Mouse (Mus musculus) left cerebral cortex, postnatal 10 days (tissue): ENCODE data around the gene Stk11. TPM values are rescaled to one million over a fixed set of nuclear protein-coding genes. Genes with fewer than 3 reads are reported as not detected.

Experiments
- DNase-seq, 2 experiments: peaks; one replicate each; pipeline ENCODE4 v3.0.0; 2021 to 2022; ENCODE audit warnings: low spot score in 2 of 2, mixed read lengths in 1 of 2; ENCODE audit errors: extremely low spot score in 1 of 2
- intact Hi-C: fragments of 180-260 bp; cut with DNase I; formaldehyde crosslinking; loops from one replicate; pipeline ENCODE4 v1.15.1; 2025
- total RNA-seq, 2 experiments: library from RNA; stranded (reverse); gene quantifications; 2 replicates each; pipeline ENCODE4 v1.2.3; 2021

The Stk11 gene
- total RNA-seq, 2 experiments from 2014 or later = 81.6 to 93.4 TPM

DNA sequence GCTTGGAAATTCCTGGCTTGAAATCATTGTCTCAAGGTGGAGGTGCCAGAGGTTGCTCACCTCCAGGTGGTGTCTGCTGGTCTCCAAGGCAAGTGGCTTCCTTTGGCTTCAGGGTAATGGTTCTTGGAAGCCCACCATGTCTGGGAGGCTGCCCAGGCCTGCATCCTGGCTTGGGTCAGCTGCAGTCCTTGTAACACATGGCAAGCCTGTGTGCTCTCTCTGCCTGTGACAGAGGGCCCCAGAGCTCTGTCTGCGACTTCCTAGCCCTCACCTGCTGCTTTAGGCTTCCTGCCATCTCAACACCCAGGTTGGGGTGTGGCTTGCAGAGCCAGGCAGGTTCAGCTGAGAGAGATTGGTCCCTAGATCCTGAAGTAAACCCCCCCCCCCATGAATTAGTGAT is 2.1 kb downstream of the Stk11 start:
- peak in 1 of 2 experiments; percentile 27 for DNase-seq
- intact Hi-C loops = loop anchor here (5.0 kb wide), 2 partner anchors 65 to 130 kb away; partner anchors contain the start of gene Cnn2

DNA sequence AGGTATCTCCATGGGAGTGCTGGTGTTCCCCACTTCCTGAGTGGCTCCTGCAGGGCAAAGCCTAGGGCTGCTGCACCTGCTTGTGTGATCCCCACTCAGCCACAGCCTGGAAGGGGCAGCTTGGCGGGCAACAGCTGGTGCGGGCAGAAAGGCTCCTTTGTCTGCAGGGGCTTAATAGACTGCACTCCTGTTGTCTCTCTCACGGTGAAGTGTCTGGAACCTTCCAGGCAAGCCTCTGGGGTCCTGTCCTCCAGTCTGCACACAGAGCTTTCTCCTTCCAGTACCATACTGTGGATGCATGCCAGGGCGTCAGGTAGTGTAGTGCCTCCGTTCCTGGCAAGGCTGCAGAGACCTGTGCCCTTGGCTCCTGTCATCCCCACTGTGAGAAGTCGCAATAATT is 2.9 kb downstream of the Stk11 start:
- intact Hi-C loops = loop anchor here (5.0 kb wide), 2 partner anchors 66 to 131 kb away; partner anchors contain the start of gene Cnn2

DNA sequence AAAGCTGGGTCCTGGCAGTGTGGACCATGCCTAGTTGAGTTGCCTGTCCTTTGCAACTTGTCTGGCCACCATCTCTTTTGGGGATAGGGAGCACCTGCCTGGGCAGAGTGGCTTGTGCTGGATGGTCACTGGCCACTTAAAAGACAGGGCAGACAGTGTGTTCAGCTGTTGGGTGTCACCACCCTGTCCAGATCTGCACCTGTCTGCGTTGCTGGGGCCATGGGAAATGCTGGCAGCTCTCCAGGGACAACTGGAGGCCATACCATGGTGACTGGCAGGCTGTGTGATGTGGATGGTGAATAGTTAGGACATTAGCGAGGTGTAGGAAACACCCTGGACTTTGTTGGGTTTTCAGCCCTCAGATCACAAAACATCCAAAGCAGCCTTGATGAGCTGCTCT is 4.5 kb downstream of the Stk11 start:
- peak in 1 of 2 experiments; percentile 27 for DNase-seq
- intact Hi-C loops = no loop called here

More for the DNA sequence above, 2.9 kb downstream of the Stk11 start:
- DNase-seq = peak in 1 of 2 experiments; percentile 37

GRCm38 (mm10) chr10:80121639-80122038 is 6.0 kb downstream of the Stk11 start:
- intact Hi-C loops = no loop called here
- no peak for DNase-seq

GRCm38 (mm10) chr10:80123932-80124562 is 8.4 kb downstream of the Stk11 start:
- DNase-seq = no peak
- intact Hi-C loops = no loop called here

- DNase-seq = no peak
- intact Hi-C loops = no loop called here
Measured at GRCm38 (mm10) chr10:80127920-80128319, 12.3 kb downstream of the Stk11 start.

DNA sequence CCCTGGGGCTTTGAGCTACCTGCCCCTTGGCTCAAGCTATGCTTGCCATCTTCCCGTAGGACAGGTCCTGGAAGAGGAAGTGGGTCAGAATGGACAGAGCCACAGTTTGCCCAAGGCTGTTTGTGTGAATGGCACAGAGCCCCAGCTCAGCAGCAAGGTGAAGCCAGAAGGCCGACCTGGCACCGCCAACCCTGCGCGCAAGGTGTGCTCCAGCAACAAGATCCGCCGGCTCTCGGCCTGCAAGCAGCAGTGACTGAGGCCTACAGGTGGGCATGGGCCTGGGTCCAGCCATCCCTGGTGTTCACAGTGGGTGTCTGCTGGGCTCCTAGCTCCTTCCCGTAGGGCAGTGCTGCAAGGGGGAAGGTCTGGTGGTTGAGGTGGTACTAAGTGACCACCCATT is 14.2 kb downstream of the Stk11 start:
- no peak for DNase-seq

DNA sequence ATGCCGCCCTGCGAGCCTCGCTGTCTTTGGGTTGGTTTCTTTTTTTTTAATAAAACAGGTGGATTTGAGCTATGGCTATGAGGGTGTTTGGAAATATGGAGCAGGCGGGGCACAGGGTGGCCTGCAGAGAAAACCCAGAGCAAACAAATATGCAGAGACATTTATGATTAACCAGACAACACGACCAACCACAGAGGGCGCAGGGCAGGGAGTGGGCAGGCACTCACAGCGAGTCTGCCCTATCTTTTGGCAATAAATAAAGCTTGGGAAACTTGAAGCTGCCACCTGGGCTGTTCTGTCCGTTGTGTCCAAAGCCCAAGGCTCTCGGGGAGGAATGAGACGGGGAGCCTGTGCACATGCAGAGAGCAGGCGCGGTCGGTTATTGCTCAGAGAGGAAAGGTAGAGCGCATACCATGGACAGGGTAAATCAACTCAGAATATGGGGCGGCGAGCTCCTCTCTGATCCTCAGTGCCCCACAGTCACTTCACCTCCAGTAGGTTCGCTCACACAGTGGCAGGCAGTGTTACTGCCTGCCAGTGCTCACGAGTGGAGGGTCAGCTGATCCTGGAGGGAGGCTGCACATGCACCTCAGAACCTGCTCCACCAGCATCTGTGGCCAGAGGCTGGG is 14.9 kb downstream of the Stk11 start:
- intact Hi-C loops = no loop called here
- no peak for DNase-seq

More for the DNA sequence above, 14.2 kb downstream of the Stk11 start:
- intact Hi-C loops = no loop called here

DNA sequence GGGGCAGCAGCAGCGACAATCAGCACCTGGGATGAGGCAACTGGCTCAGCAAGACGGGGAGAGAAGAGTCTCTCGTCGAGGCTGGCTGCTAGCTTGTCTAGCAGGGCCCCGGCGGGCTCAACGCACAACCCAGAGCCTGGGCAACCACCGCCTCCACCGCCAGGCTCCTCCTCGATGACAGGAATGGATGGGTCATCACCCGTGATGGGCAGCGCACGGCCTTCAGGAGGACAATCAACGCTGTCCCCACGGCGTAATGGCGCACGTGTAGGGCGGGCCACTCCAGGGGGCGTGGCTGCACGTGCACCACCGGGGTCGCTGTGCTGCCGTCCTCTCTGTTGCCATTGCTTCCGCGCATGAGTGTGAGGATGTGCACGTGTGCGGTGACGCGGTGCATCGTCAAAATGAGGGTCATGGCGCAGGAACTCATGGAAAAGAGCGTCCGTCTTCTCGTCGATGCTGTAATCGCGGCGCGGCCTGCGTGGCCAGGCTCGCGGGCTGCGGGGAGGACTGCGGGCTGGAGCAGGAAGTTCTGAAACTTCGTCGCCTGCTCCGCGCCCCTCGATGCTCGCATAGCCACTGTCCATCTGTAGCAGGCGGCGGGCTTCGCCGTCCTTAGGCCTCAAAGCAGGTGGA is 15.8 kb downstream of the Stk11 start:
- DNase-seq = peak in 1 of 2 experiments; percentile 77
- intact Hi-C loops = no loop called here

DNA sequence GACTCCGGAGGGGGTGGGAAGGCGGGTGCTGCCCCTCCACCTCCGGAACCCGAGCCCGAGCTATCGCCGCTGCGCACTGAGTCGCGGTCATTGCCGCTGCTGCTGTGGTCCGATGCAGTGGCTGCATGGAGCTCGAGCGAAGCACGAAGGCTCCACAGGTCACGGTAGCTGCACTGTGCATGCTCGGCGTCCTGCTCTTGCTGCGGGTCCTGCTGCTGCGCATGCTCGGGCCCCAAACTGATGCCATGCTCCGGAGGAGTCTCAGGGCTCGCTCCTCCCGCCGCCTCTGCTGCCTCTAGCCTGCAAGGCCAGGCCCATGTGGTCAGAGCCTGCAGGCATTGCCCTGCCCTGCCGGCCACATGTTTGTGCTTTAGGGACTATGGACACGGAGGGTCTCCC is 16.3 kb downstream of the Stk11 start:
- no peak for DNase-seq
- intact Hi-C loops = no loop called here

- intact Hi-C loops = no loop called here
- DNase-seq = peak in 1 of 2 experiments; percentile 72
Measured at GRCm38 (mm10) chr10:80133226-80133849, 17.7 kb downstream of the Stk11 start.

DNA sequence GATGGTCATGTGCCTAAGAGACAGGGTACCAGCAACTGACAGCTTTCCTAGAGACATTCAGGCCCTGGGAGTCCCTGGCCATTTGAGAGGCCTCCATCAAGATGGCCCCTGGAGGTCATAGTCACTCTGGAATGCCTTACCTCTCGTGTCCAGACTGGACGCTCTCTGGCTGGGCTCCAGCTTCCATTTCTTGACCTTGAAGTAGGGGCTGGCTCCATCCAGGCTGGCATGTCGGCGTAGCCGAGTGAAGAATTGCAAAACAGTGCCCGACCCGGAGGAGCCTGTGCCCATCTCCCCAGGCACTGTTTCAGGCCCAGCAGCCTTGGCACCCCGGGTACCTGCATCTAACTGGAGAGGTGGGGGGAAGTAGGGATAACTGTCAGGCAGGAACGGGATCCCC is 18.8 kb downstream of the Stk11 start:
- DNase-seq = peak in 1 of 2 experiments; percentile 55
- intact Hi-C loops = no loop called here

DNA sequence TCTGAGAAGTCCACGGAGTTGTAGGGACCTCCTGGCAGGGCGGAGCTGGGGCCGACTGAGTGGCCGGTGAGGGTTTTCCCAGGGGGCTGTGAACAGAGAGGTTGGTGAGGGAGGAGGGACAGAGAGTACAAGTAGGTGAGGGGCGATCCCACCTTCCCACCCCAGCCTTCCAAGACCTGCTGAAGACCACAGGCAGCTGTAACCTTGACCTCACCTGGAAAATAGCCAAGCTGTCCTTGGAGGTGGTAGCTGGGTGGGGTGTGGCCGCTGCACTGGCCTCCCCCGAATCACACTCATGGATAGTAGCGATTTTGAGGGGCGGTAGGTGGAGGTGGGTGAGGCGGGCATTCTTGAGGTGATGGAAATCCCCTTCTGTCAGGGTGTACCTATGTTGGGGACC is 19.6 kb downstream of the Stk11 start:
- intact Hi-C loops = no loop called here
- peak in 1 of 2 experiments; percentile 33 for DNase-seq

DNA sequence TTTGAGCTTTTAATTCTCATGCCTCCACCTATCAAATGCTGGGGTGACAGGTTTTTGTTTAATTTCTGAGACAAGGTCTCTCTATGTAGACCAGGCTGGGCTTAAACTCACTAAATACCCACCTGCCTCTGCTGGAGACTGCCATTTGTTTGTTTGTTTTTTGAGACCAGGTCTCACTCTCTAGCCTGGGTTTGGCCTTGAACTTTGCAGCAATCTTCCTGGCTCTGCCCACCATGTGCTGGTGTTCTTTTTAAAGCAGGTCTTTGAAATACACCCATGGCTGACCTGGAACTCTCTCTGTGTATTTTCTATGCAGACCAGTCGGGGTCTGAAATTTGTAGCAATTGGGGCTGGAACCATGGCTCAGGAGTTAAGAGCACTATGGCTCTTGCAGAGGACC is 20.0 kb downstream of the Stk11 start:
- DNase-seq = no peak
- intact Hi-C loops = no loop called here

DNA sequence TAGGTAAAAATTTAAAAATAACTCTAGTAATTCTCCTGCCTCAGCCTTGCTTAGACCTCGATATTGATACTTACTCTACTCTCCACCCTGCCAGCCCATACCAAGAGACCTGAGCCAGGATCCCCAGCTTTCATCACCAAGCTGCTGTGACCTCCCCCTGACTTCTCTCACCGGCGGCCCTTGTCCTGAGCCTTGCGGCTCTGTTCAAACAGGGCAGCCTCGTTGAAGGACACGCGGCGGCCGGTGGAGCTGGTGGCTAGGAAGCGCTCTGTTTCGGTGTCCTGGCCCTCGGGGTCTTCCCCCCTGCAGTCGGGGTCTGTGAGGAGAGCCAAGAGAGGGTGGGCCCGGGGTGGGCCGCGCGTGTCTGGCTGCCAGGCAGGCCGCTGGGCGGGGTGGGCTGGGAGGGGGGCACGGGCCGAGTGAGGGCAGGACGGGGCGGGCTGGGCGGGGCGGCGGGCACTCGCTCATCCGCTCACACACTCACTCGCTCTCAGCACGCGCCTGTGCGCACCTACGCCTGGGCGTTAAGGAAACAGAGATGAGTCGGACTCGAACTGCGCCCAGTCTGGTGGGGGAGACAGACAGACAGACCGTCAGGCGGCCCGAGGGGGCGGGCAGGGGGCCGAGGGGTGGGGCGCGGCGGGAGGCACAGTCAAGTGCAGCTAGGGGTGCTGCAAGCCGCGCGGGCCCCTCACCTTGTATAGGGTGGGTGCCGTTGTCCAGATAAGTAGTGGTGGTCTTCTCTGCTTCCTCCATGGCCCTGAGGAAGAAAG is 20.8 kb downstream of the Stk11 start:
- DNase-seq = peak in 1 of 2 experiments; percentile 46
- intact Hi-C loops = no loop called here

DNA sequence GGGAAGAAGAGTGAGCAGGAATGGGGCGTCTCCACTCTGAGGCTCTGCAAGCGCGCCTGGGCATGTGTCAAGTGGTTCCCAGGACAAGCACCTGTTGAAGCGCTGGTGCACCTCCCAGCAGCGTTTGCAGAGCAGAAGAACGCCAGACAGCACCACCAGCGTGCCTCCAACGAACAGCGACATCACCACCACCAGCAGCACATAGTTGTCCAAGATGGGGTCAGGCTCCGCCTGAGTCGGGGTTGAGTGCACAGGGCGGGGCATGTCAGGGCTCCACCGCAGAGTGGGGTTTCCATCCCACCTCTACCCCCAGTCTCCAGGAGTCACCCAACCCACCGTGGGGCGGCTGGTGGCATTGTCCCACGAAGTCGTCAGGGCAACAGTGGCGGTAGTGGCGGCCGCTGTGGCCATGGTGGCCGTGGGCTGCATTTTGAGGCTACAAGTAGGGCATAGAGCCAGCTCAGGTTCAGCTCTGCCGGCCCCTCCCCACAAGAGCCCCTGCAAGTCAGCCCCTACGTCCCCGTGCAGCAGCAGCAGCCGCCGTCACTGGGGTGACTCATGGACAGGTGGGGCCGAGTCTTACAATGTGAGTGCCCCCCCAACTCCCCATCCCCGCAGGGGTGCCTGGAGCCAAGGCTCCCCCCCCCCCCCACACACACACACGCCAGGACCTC is 21.5 kb downstream of the Stk11 start:
- peak in 1 of 2 experiments; percentile 72 for DNase-seq
- intact Hi-C loops = no loop called here

DNA sequence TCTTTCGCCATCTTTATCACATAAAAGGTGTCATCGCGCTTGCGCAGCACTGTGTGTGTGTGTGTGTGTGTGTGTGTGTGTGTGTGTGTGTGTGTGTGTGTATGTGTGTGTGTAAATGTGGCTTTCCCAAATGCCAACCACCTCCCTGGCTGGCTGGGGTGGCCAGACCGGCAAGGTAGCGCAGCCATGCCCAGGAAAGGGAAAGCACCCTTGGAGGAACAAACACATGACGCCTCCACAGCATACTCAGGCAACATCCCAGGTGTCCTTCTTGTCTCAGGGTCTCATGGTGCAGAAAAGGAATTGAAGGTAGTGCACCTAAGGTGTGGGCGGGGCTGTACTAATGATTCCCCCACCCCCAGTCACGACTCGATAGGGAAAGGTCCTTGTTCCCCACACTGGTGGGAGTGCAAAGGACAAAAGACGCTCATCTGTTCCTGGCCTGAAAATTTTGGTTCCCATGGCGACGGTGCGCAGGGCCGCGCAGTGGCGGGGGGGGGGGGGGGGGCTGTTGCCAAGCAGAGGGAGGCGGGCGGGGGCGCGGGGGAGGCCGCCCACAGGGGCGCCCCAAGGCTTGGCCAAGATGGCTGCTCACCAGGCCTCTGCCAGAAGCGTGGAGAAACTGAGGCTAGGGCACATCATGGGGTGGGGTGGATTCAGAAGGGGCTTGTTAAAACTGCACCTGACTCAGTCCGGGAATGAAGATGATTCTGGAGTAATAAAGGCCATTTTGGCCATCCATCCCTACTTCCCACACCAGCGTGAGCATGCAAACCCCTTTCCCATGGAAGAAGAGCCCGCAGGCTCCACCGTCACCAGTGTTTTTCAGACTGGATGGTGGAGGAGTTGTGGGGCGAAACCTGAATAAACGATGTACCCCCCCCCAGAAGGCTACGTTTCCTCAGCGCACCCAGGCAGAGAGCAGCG is 22.3 kb downstream of the Stk11 start:
- DNase-seq = peak in 1 of 2 experiments; percentile 64
- intact Hi-C loops = no loop called here
